Mouse (Mus musculus) myocyte (in vitro differentiated cells): ENCODE measurements around the gene Ms4a13.

ENCODE experiments used
- CEBPB ChIP-seq: IDR thresholded peaks from 2 replicates; pipeline ENCODE4 v1.6.1; 2011; ENCODE audit warnings: mild to moderate bottlenecking, moderate library complexity; ENCODE audit not compliant: poor library complexity, insufficient read depth, severe bottlenecking
- E2F4 ChIP-seq: IDR thresholded peaks from one replicate; pipeline ENCODE4 v1.6.1; 2011; ENCODE audit warnings: mild to moderate bottlenecking, control low read depth, moderate library complexity; ENCODE audit not compliant: insufficient read depth
- MAX ChIP-seq: IDR thresholded peaks from one replicate; pipeline ENCODE4 v1.6.1; 2011; ENCODE audit warnings: low read depth, mild to moderate bottlenecking, control low read depth
- MYOD1 ChIP-seq, 3 experiments: IDR thresholded peaks; one replicate each; pipeline ENCODE4 v1.6.1; 2011; ENCODE audit warnings: control low read depth in 2 of 3, low read depth in 2 of 3, mild to moderate bottlenecking in 2 of 3, moderate library complexity in 1 of 3; ENCODE audit not compliant: insufficient read length in 2 of 3, control insufficient read depth in 1 of 3
- MYOG ChIP-seq, 3 experiments: IDR thresholded peaks; one replicate each; pipeline ENCODE4 v1.6.1; 2011; ENCODE audit warnings: control low read depth in 2 of 3, low read depth in 2 of 3, mild to moderate bottlenecking in 2 of 3; ENCODE audit not compliant: insufficient read length in 2 of 3, control insufficient read depth in 1 of 3, insufficient read depth in 1 of 3
- POLR2A ChIP-seq: IDR thresholded peaks from one replicate; pipeline ENCODE4 v1.6.1; 2011; ENCODE audit warnings: low read depth, mild to moderate bottlenecking, control low read depth, moderate library complexity; ENCODE audit not compliant: insufficient read length
- POLR2AphosphoS2 ChIP-seq: IDR thresholded peaks from one replicate; pipeline ENCODE4 v1.6.1; 2011; ENCODE audit warnings: low read depth, control low read depth; ENCODE audit not compliant: insufficient read length
- REST ChIP-seq: IDR thresholded peaks from one replicate; pipeline ENCODE4 v1.6.1; 2011; ENCODE audit warnings: mild to moderate bottlenecking, control low read depth, moderate library complexity; ENCODE audit not compliant: insufficient read depth, insufficient read length
- SRF ChIP-seq: IDR thresholded peaks from one replicate; pipeline ENCODE4 v1.6.1; 2011; ENCODE audit warnings: low read depth; ENCODE audit not compliant: control insufficient read depth, insufficient read length
- TCF12 ChIP-seq: IDR thresholded peaks from one replicate; pipeline ENCODE4 v1.6.1; 2011; ENCODE audit warnings: mild to moderate bottlenecking, control low read depth; ENCODE audit not compliant: poor library complexity, insufficient read depth, severe bottlenecking
- USF1 ChIP-seq: IDR thresholded peaks from one replicate; pipeline ENCODE4 v1.6.1; 2011; ENCODE audit warnings: low read depth, mild to moderate bottlenecking, control low read depth, moderate library complexity

DNA sequence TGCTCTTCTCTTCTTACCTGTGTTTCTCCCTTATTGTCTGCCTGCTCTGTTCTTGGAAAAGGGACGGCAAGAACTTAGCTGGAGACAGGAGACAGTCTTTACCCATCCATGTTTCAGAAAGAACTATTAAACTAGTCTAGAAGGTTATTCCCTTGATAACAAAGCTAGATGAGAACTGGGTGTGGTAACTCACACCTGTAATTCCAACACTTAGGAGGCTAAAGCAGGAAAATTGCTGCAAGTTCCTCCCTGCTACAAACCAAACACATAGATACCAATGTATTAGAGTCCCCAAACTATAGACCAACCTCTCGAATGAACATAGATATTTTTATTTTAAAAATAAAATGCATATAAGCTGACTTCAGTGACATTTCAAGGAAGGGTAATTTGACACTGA, 61.7 kb downstream of the Ms4a13 start:
- TF ChIP-seq POLR2AphosphoS2, result no peak
- no peak for TF ChIP-seq POLR2A
- no peak for TF ChIP-seq TCF12
- no peak for TF ChIP-seq E2F4
- no peak for TF ChIP-seq CEBPB
- no peak for TF ChIP-seq MAX
- no peak for TF ChIP-seq USF1
- no peak for TF ChIP-seq MYOD1 (IDR thresholded peaks at IDR 0.05; ENCODE audit: control insufficient read depth in 1 of 3, insufficient read length in 2 of 3, low read depth in 2 of 3)
- TF ChIP-seq REST, result no peak
- no peak for TF ChIP-seq MYOG (IDR thresholded peaks at IDR 0.05; ENCODE audit: control insufficient read depth in 1 of 3, insufficient read depth in 1 of 3, insufficient read length in 2 of 3, low read depth in 2 of 3)
- no peak for TF ChIP-seq SRF
